Mouse (Mus musculus): Measurements from ENCODE around the gene Osmr. TPM values are rescaled to one million over a fixed set of nuclear protein-coding genes. Genes with fewer than 3 reads are reported as not detected.
A peak's percentile ranks its signal among the peaks of the same experiment; 100 is the strongest.

Gene Osmr
- not detected in 2 replicates for polyA plus RNA-seq (2012; ENCODE audit: insufficient read depth, low replicate concordance)

- no peak for TF ChIP-seq GATA1 (IDR thresholded peaks at IDR 0.05; ENCODE audit: borderline replicate concordance, low read length)
- TF ChIP-seq FLI1 (IDR thresholded peaks at IDR 0.05; ENCODE audit: low read length): no peak
- peaks cover 65% of the 10 kb centered on the region for H3K27me3 ChIP-seq (replicated peaks)
- H3K36me3 ChIP-seq (replicated peaks; ENCODE audit: low read length): no peaks in the 10 kb centered on the region
- H3K4me1 ChIP-seq: peaks cover 30% of the 10 kb centered on the region
- H3K4me3 ChIP-seq (replicated peaks): peak within 1 kb of the TSS; percentile 85
- H3K9me3 ChIP-seq: no peaks in the 10 kb centered on the region
Observed at GRCm38 (mm10) chr15:6874601-6875019, at the start of gene Osmr. Gene Osmr (minus strand): TSS chr15:6874969.

- peaks cover 45% of the 10 kb centered on the region for H3K27me3 ChIP-seq (replicated peaks)
- 0 out of 2 replicates have a peak, but pooled peaks cover 3% of the 10 kb centered on the region for H3K9me3 ChIP-seq
- no peak overlapping the region for H3K4me3 ChIP-seq (replicated peaks)
- peaks cover 7% of the 10 kb centered on the region for H3K4me1 ChIP-seq
- no peaks in the 10 kb centered on the region for H3K36me3 ChIP-seq (replicated peaks; ENCODE audit: low read length)
- no peak for TF ChIP-seq GATA1 (IDR thresholded peaks at IDR 0.05; ENCODE audit: borderline replicate concordance, low read length)
- no peak for TF ChIP-seq FLI1 (IDR thresholded peaks at IDR 0.05; ENCODE audit: low read length)
Observed at GRCm38 (mm10) chr15:6919406-6919805, 44.6 kb upstream of the Osmr start.

- H3K4me1 ChIP-seq: peaks cover 49% of the 10 kb centered on the region
- no peak for TF ChIP-seq FLI1 (IDR thresholded peaks at IDR 0.05; ENCODE audit: low read length)
- TF ChIP-seq GATA1 (IDR thresholded peaks at IDR 0.05; ENCODE audit: borderline replicate concordance, low read length): no peak
- no peak overlapping the region for H3K4me3 ChIP-seq (replicated peaks)
- H3K36me3 ChIP-seq (replicated peaks; ENCODE audit: low read length): no peaks in the 10 kb centered on the region
- H3K9me3 ChIP-seq: 0 out of 2 replicates have a peak, but pooled peaks cover 3% of the 10 kb centered on the region
- peaks cover 40% of the 10 kb centered on the region for H3K27me3 ChIP-seq (replicated peaks)
Observed at GRCm38 (mm10) chr15:6914163-6914562, 39.4 kb upstream of the Osmr start.

DNA sequence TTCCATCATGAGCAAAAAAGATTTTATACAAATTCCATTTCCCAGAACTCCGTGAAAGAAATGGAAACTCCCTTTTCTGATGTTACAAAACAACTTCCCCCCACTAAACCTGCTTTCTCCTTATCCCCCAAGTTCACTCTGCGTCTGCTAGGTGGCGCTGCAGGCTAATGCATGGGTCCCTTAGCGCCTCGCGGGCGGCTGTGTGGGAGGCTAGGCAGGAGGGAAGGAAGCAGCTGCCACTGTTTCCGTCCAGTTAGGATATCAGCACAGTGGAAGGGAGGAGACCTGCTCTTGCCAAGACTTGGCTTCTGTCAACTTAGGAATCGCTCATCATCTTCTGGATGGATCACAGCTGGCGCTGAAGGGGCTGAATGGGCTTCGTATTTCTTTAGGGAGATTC lies 34.9 kb upstream of the Osmr start:
- H3K27me3 ChIP-seq (replicated peaks): peaks cover 67% of the 10 kb centered on the region
- H3K9me3 ChIP-seq: no peaks in the 10 kb centered on the region
- H3K4me1 ChIP-seq: peaks cover 58% of the 10 kb centered on the region
- peak overlapping the region; percentile 88 for H3K4me3 ChIP-seq (replicated peaks)
- no peaks in the 10 kb centered on the region for H3K36me3 ChIP-seq (replicated peaks; ENCODE audit: low read length)
- TF ChIP-seq FLI1 (IDR thresholded peaks at IDR 0.05; ENCODE audit: low read length): no peak
- no peak for TF ChIP-seq GATA1 (IDR thresholded peaks at IDR 0.05; ENCODE audit: borderline replicate concordance, low read length)

DNA sequence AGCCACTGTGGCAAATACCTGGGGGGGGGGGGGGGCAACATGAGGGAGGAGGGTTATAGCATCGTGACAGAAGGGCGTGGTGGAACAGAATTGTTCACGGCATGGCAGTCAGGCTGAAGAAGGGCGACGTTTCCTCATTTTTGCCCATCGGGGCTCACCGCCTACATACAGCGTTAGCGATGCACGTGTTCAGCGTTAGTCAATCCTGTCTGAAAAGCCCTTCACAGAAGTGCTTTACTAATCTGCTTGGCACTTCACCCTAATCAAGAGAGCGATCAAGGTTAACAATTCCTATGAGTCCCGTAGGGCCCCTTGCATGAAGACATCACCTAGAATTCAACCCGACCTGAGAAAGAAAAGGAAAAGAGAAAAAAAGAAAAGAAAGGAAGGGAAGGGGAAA lies 34.3 kb upstream of the Osmr start:
- Histone ChIP-seq H3K36me3 (replicated peaks; ENCODE audit: low read length) (no peaks in the 10 kb centered on the region), H3K4me3 (replicated peaks) (peak overlapping the region; percentile 30), H3K4me1 (peaks cover 54% of the 10 kb centered on the region), H3K27me3 (replicated peaks) (peaks cover 71% of the 10 kb centered on the region), H3K9me3 (no peaks in the 10 kb centered on the region)
- TF ChIP-seq GATA1 (IDR thresholded peaks at IDR 0.05; ENCODE audit: borderline replicate concordance, low read length) (no peak), FLI1 (IDR thresholded peaks at IDR 0.05; ENCODE audit: low read length) (no peak)

GRCm38 (mm10) chr15:6908601-6909000 lies 33.8 kb upstream of the Osmr start:
- Histone ChIP-seq H3K4me3 (replicated peaks) (no peak overlapping the region), H3K9me3 (no peaks in the 10 kb centered on the region), H3K27me3 (replicated peaks) (peaks cover 70% of the 10 kb centered on the region), H3K36me3 (replicated peaks; ENCODE audit: low read length) (no peaks in the 10 kb centered on the region), H3K4me1 (peaks cover 52% of the 10 kb centered on the region)
- TF ChIP-seq GATA1 (IDR thresholded peaks at IDR 0.05; ENCODE audit: borderline replicate concordance, low read length) (no peak), FLI1 (IDR thresholded peaks at IDR 0.05; ENCODE audit: low read length) (no peak)

DNA sequence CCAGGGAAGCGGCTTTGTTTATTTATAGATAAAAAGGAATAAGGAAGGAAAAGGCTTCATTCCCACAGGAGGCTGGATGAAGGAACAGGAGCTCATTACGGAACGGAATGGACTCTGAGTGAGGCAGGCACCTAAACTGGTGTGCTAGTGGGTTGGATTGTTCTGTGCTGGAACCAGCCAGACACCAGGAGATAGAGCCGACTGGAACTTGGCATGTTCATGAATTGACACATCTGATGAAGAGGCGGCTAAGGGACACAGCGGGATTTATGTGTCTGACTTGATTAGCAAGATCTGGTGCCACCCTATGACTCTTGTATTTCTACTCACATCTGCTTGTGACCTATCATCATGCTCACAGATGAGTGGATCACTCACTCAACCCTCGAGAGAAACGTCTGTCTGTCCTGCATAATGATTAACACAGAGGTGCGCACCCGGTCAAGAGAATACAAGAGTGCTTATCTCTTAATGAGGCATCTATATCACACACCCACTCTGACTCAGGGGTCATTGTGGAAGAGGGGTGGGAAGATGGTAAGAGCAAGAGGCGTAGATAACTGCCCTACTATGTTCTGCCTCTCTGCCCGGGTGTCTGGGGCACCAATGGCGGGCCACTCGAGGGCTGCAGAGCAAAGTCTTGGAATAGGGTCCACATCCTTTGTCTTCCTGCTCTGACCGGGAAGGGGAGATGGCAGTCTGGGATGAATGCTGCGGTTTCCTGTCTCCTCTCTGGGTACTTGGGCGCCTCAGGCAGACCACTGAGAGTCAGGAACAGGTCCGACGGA lies 31.7 kb upstream of the Osmr start:
- H3K9me3 ChIP-seq: no peaks in the 10 kb centered on the region
- no peak for TF ChIP-seq GATA1 (IDR thresholded peaks at IDR 0.05; ENCODE audit: borderline replicate concordance, low read length)
- no peak for TF ChIP-seq FLI1 (IDR thresholded peaks at IDR 0.05; ENCODE audit: low read length)
- no peaks in the 10 kb centered on the region for H3K36me3 ChIP-seq (replicated peaks; ENCODE audit: low read length)
- peaks cover 68% of the 10 kb centered on the region for H3K27me3 ChIP-seq (replicated peaks)
- no peak overlapping the region for H3K4me3 ChIP-seq (replicated peaks)
- H3K4me1 ChIP-seq: peaks cover 34% of the 10 kb centered on the region

DNA sequence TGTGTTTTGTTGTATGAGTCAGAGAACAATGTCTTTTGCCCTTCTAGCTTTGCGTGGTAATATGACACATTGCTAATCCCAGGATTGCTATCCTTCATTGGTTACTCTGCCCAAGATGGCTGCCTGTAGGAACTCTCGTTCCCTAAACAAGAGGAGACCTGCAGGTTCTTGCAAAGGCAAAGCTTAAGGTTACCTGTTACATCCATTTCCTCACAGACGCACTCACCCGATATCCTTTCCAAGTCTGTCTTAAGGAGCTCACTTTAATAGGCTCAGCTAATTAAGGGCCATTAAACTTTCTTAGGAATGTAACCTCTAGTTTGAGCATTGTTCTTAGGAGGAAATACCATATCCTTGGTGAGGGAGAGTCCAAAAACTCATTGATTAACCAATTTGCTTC lies 31.0 kb upstream of the Osmr start:
- H3K4me1 ChIP-seq: peaks cover 29% of the 10 kb centered on the region
- TF ChIP-seq GATA1 (IDR thresholded peaks at IDR 0.05; ENCODE audit: borderline replicate concordance, low read length) (no peak), FLI1 (IDR thresholded peaks at IDR 0.05; ENCODE audit: low read length) (no peak)
- H3K4me3 ChIP-seq (replicated peaks): no peak overlapping the region
- no peaks in the 10 kb centered on the region for H3K36me3 ChIP-seq (replicated peaks; ENCODE audit: low read length)
- H3K9me3 ChIP-seq: no peaks in the 10 kb centered on the region
- H3K27me3 ChIP-seq (replicated peaks): peaks cover 71% of the 10 kb centered on the region

DNA sequence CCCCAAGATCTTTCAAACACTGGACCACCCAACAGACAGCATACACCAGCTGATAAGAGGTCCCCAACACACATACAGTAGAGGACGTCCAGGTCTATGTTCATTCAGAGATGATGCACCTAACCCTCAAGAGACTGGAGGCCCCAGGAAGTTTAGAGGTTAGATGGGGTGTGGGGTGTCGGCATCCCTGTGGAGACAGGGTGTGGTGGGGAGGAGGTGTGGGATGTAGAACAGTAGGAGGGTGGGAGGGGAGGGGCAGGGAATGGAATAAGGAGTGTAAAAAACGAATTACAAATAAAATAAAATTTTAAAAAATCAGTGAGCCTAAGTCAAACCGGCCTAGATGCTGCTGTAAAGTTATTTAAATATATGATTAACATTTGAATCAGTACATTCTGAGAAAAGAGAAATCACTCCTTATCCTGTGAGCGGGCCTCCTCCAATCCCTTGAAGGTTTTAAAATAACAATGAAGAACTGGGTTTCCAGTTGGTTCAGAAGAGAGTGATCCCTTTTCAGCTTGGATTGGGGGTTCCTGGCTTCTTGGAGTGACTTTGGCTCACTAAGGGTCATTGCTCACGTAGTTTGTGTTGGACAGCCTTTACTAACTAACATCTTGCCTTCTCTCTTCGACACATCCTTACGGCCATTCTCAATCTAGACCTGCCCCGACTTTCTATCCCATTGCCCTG lies 28.7 kb upstream of the Osmr start:
- peaks cover 10% of the 10 kb centered on the region for H3K4me1 ChIP-seq
- peaks cover 62% of the 10 kb centered on the region for H3K27me3 ChIP-seq (replicated peaks)
- no peak overlapping the region for H3K4me3 ChIP-seq (replicated peaks)
- no peaks in the 10 kb centered on the region for H3K9me3 ChIP-seq
- H3K36me3 ChIP-seq (replicated peaks; ENCODE audit: low read length): no peaks in the 10 kb centered on the region
- TF ChIP-seq FLI1 (IDR thresholded peaks at IDR 0.05; ENCODE audit: low read length): no peak
- TF ChIP-seq GATA1 (IDR thresholded peaks at IDR 0.05; ENCODE audit: borderline replicate concordance, low read length): no peak
